Mouse (Mus musculus): ENCODE measurements at regions not wholly inside any gene's neighbourhood (a gene's known extent, or its start where the extent isn't known, plus 50 kb on each side); places are given as distances from the start of the nearest gene placed in this dataset.

- no peak for DNase-seq (ENCODE audit: extremely low spot score)
Observed at GRCm38 (mm10) chr8:103808171-103808570, 293.3 kb upstream of the Cdh5 start.

GRCm38 (mm10) chr8:103808580-103808979, 292.8 kb upstream of the Cdh5 start:
- peak; percentile 27 for DNase-seq (ENCODE audit: extremely low spot score)

GRCm38 (mm10) chr8:103809140-103809539, 292.3 kb upstream of the Cdh5 start:
- DNase-seq (ENCODE audit: extremely low spot score), result peak; percentile 34

GRCm38 (mm10) chr8:103813954-103814591, 287.4 kb upstream of the Cdh5 start:
- DNase-seq (ENCODE audit: extremely low spot score), result no peak

GRCm38 (mm10) chr8:103816101-103816894, 285.1 kb upstream of the Cdh5 start:
- no peak for DNase-seq (ENCODE audit: extremely low spot score)

- DNase-seq (ENCODE audit: extremely low spot score), result no peak
Observed at GRCm38 (mm10) chr8:103823541-103823940, 277.9 kb upstream of the Cdh5 start.

GRCm38 (mm10) chr8:103824747-103825146, 276.7 kb upstream of the Cdh5 start:
- DNase-seq (ENCODE audit: extremely low spot score), result no peak

- DNase-seq (ENCODE audit: extremely low spot score), result no peak
Observed at GRCm38 (mm10) chr8:103825289-103825688, 276.1 kb upstream of the Cdh5 start.

- no peak for DNase-seq (ENCODE audit: extremely low spot score)
Observed at GRCm38 (mm10) chr8:103830416-103830815, 271.0 kb upstream of the Cdh5 start.

- no peak for DNase-seq (ENCODE audit: extremely low spot score)
Observed at GRCm38 (mm10) chr8:103839990-103840389, 261.4 kb upstream of the Cdh5 start.

- no peak for DNase-seq (ENCODE audit: extremely low spot score)
Observed at GRCm38 (mm10) chr8:103845964-103846363, 255.5 kb upstream of the Cdh5 start.

- DNase-seq (ENCODE audit: extremely low spot score), result no peak
Observed at GRCm38 (mm10) chr8:103846382-103846976, 254.9 kb upstream of the Cdh5 start.

- DNase-seq (ENCODE audit: extremely low spot score), result no peak
Observed at GRCm38 (mm10) chr8:103849785-103850184, 251.6 kb upstream of the Cdh5 start.

- DNase-seq (ENCODE audit: extremely low spot score), result no peak
Observed at GRCm38 (mm10) chr8:103851286-103851685, 250.1 kb upstream of the Cdh5 start.

GRCm38 (mm10) chr8:103853048-103853447, 248.4 kb upstream of the Cdh5 start:
- no peak for DNase-seq (ENCODE audit: extremely low spot score)

GRCm38 (mm10) chr8:103855291-103855690, 246.1 kb upstream of the Cdh5 start:
- no peak for DNase-seq (ENCODE audit: extremely low spot score)

- DNase-seq (ENCODE audit: extremely low spot score), result no peak
Observed at GRCm38 (mm10) chr8:103859130-103859529, 242.3 kb upstream of the Cdh5 start.

- no peak for DNase-seq (ENCODE audit: extremely low spot score)
Observed at GRCm38 (mm10) chr8:103873598-103874502, 227.6 kb upstream of the Cdh5 start.

- no peak for DNase-seq (ENCODE audit: extremely low spot score)
Observed at GRCm38 (mm10) chr8:103874506-103874905, 226.9 kb upstream of the Cdh5 start.

- no peak for DNase-seq (ENCODE audit: extremely low spot score)
Observed at GRCm38 (mm10) chr8:103879505-103879904, 221.9 kb upstream of the Cdh5 start.

- DNase-seq (ENCODE audit: extremely low spot score), result no peak
Observed at GRCm38 (mm10) chr8:103880431-103881145, 220.8 kb upstream of the Cdh5 start.

Data from embryo, embryonic 9.5 days (tissue).